Mouse (Mus musculus): Measurements from ENCODE around the gene Usp36.
"Not testable (repeated sequence)": the region's sequence is repeated elsewhere in the genome, so short reads cannot be mapped to it uniquely, and the experiment has no call there.

The Usp36 gene

DNA sequence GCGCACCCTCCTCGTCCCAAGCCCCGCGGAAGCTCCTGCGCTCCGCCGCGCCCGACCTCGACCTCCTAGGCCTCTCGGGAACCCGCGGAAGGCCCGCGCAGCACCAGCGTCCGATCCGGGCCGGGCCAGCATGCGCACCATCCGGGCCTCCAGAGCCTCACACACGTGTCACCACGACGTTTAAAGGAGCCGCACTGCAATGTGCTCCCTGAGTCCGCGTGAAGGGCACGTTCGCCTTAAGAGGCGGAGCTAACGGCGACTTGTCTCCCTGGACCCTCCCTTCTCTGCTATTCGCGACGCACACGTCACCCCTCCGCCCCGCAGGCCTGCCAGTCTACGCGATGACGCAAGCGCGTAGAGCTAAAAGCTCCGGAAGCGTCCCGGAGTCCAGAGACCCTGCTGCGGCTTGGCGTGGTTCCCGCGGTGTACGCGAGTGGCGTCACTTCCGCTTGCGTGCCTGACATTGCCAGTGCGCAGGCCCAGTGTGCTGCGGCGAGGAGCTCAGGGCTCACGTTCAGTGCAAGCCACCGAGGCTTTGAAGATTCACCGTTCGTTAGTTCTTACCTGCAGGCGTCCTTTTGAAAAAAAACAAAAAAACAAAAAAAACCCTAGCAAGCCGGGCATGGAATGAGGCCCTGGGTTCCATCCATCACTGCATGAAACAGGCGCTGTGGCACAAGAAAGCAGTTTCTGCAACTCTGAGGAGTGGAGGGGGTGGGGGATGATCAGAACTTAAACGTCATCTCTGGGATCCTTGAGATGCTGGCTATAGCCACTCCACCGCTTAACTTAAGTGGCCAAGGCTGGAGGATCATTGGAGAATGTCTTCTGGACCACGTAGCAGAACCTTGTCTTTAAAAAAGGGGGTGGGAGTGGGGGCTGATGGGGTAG is at the start of gene Usp36:
Gene Usp36, minus strand, starts transcription at position 246 of the 891 bp plus-strand sequence.
- DNase-seq (ENCODE audit: low spot score in 2 of 2) = peak; percentile 100

- DNase-seq (ENCODE audit: low spot score in 2 of 2) = peak; percentile 56 to 75
Observed at GRCm38 (mm10) chr11:118337491-118338168, 47.6 kb upstream of the Usp36 start.

GRCm38 (mm10) chr11:118333431-118333830 is 43.4 kb upstream of the Usp36 start:
- DNase-seq (ENCODE audit: low spot score in 2 of 2) = no peak

- no peak for DNase-seq (ENCODE audit: low spot score in 2 of 2)
Observed at GRCm38 (mm10) chr11:118332376-118332775, 42.3 kb upstream of the Usp36 start.

DNA sequence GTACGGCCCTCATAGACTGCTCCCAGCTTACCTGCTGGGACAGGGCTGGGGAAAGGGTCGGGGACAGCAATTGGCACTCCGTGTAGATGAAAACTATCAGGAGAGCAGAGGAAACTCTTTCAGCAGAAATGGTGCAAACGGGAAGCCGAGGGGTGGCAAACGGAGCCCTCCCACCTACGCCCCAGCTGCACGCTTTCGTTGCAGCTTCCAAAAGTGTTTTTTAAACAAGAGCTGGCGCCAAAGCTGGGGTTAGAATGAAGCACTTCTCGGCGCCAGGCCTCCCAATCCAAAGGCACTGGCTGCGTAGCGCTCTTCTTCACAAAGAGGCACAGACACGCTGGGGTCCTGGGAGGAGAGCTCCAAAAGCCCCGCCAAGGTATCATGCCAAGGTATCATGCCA is 40.7 kb upstream of the Usp36 start:
- DNase-seq (ENCODE audit: low spot score in 2 of 2) = peak; percentile 70 to 81

DNA sequence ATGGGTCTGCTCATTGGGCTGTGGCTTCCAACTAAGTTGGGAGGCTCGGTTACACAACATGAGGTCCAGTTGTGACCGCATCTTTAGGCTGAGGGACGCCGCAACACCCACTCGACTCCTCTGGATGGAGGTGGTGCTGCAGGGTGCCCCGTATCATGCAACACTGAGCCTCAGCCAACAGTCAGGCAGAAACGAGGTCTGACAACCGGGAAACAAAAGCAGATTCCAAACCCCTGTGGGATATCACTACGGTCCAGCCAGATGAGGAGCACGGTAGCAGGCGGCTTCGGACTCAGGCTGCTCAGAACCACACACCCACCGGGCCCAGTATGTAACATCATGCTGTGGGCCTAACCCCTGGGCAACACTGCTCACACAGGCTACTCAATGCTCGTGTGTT is 40.3 kb upstream of the Usp36 start:
- peak in 1 of 2 experiments; percentile 18 for DNase-seq (ENCODE audit: low spot score in 2 of 2)

DNA sequence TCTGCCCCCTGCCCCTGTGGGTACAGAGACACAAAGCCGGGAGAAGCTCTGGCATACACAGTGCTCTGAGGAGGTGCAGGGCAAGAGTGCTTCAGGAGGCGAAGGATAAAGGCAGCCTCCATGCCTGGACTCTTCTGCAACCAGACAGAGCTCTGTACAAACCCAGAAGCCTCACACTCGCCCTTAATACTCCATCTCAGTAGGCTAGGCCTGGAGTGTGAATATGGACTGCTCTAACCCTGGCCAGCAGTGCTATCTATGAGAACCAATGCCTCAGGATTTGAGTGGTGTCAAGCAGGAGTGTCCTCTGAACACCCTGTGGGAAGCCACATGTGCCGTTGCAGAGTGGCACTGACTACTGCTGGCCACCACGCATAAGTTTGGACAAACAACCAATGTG is 38.9 kb upstream of the Usp36 start:
- no peak for DNase-seq (ENCODE audit: low spot score in 2 of 2)

- DNase-seq (ENCODE audit: low spot score in 2 of 2) = no peak
Observed at GRCm38 (mm10) chr11:118328511-118328910, 38.5 kb upstream of the Usp36 start.

DNA sequence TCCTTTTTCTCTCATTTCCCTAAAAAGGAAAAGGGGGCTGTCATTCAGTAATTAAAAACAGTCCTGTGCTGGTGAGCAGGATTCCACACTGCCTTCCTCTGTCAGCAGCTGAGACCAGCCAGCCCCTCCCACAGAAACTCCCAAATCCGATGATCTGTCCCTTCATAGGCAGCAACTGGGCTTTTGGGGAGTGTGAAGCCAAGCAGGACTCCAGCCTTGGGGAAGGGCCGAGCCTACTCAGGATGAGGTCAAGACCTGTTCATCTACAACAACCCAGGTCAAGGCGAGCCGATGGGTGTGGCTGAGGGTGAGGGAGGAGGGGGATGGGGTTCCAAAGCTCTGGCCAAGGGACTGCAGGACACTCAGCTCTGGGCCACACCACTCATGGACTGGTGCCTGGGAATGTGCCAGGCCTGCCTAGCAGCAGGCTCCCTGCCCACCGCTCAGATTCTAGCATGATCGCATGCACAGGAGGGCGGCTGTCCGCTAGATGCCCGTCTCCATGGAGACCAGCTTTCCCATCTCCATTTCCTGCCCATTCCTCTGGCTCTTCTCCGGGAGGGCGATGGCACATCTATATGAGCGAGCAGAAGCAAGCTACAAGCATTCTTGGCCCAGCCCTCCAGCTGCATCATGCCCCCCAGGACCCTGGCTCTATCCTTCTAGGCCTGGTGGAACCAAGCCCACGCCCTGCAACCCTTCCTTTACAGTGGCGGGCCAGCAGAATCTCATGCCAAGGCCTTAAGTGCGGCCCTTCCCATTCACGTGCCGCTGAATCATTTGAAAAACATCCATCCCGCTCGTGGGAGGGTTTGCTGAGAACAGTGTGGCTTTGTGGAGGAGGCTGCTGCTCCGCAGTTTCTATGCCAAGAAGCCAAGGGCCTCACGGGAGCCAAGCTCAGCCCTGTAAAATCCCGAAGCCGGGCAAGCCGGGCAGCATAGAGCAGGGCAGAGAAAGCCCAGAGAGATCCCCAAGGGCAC is 37.2 kb upstream of the Usp36 start:
- DNase-seq (ENCODE audit: low spot score in 2 of 2) = peak; percentile 89 to 92

DNA sequence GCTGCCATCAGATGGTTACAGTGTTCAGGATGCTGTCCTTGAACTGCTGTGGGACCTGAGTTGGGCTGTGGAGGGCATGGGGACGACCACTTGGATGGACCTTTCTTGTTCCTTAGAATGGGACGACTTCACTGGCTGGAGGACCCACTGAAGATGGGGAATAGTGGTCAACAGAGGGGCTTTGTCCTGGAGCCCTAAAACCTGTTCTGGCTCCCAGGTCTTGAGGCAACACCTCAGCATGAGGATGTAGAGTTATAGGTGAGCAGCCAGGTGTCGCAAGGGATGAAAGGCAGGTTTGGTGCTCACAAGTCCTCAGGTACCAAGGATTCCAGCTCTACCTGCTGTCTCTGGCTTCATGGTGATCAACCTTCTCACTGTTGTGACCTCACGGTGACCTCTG is 36.4 kb upstream of the Usp36 start:
- DNase-seq (ENCODE audit: low spot score in 2 of 2) = no peak

DNA sequence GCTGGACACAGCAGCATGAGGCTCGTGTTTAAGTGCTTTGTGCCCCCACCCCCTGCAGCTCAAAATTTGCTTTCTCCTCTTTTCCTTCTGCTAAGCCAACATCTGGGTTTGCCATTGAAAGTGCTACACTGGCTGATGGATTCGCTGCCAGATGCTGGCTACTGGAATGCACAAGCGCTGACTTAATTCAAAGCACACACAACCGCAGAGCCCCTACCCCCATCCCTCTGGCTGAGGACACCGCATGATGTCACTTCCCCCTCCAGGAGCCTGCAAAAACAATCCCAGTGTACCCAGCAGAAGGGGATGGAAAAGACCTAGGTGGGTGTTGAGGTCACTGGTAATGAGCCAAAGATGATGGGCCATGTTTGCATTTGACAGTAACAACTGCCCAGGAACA is 34.5 kb upstream of the Usp36 start:
- no peak for DNase-seq (ENCODE audit: low spot score in 2 of 2)

- DNase-seq (ENCODE audit: low spot score in 2 of 2) = no peak
Observed at GRCm38 (mm10) chr11:118323974-118324373, 33.9 kb upstream of the Usp36 start.

- DNase-seq (ENCODE audit: low spot score in 2 of 2) = no peak
Observed at GRCm38 (mm10) chr11:118322647-118323046, 32.6 kb upstream of the Usp36 start.

GRCm38 (mm10) chr11:118321971-118322370 is 31.9 kb upstream of the Usp36 start:
- DNase-seq (ENCODE audit: low spot score in 2 of 2) = no peak

- peak in 1 of 2 experiments; percentile 47 for DNase-seq (ENCODE audit: low spot score in 2 of 2)
Observed at GRCm38 (mm10) chr11:118321500-118321899, 31.5 kb upstream of the Usp36 start.

GRCm38 (mm10) chr11:118318678-118319077 is 28.6 kb upstream of the Usp36 start:
- DNase-seq (ENCODE audit: low spot score in 2 of 2) = no peak

DNA sequence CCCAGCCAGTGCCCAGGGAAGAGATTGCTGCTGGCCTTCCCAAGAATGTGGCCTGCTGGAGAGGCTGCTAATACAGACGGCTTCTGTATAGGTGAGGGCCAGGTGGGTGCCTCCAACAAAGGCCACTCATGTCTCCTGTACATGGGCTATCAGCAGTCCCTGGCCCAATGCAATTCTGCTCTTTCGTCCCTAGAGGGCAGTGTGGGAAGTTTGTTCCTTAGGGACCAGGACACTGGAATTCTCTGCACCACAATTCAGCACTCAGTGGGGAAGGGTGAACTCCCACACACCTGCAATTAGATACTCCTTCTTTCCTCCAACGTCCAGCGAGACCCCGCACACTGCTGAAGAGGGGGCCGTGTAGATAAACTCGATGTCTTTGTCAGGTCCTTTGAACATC is 27.1 kb upstream of the Usp36 start:
- DNase-seq (ENCODE audit: low spot score in 2 of 2) = peak; percentile 57 to 60

DNA sequence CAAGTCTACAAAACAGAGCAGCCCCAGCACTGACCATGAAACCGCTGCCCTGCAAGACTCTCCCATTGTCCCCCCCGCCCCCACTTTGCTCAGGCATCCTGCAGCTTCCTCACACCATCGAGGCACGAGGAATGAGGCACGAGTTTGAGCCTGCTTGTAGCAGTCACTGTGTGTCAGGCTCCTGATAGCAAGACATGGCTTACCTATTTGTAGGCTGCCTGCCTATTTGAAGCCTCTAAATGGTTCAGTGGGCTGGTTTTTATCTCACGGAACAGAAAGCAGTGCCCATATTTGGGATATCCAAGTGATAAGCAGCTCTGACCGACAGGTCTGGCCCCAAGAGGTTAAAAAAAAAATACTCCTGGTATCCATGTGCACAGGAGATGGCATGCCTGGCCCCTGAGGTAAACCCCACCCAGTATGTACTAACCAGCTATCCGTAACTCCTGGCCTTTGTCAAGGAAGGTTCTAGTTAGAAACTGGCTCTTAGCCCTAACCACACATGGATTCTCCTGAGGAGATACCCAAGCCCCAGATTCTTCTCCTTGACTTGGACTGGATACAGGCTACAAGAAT is 26.3 kb upstream of the Usp36 start:
- no peak for DNase-seq (ENCODE audit: low spot score in 2 of 2)

DNA sequence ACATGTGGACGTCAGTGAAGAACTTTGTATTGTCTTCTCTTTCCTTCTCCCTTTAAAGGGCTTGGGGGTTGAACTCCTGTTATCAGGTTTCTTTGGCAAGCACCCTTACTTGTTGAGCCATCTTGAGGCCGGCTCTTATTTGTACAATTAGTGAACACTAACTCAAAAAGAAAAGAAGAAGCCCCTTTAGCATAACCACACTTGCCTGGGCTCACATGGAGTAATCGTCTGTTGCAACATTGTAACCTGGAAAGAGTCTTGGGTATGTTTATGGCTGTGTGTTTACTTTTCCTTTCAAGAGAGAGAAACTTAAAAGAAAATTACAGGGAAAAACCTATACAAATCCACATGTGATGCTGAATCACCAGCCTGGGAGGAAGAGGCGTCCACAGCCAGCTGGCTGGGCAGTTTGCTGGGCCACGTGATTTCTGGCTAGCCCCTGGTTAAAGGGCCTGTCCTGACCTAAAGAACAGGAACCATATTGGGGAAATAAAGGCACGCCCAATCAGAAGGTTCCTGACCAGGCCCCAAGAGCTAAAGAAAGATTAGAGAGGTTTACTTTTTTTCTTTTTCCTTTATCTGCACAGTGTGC is 22.2 kb upstream of the Usp36 start:
- no peak for DNase-seq (ENCODE audit: low spot score in 2 of 2)

- DNase-seq (ENCODE audit: low spot score in 2 of 2) = not testable (repeated sequence)
Observed at GRCm38 (mm10) chr11:118307962-118308361, 17.9 kb upstream of the Usp36 start.

- DNase-seq (ENCODE audit: low spot score in 2 of 2) = not testable (repeated sequence)
Observed at GRCm38 (mm10) chr11:118303959-118304358, 13.9 kb upstream of the Usp36 start.

Measured in frontal cortex, postnatal 36 days (tissue).